Mouse (Mus musculus): ENCODE measurements around the gene Chd1l. TPM values are rescaled to one million over a fixed set of nuclear protein-coding genes. Genes with fewer than 3 reads are reported as not detected.

Chd1l gene
- total RNA-seq, 2 experiments from 2014 or later: 9.3 to 11.2 TPM

- no peak for DNase-seq
Measured at GRCm38 (mm10) chr3:97617091-97617825, 7.3 kb upstream of the Chd1l start.

- no peak for DNase-seq
Measured at GRCm38 (mm10) chr3:97615933-97616332, 5.9 kb upstream of the Chd1l start.

GRCm38 (mm10) chr3:97615154-97615553, 5.2 kb upstream of the Chd1l start:
- DNase-seq: no peak

GRCm38 (mm10) chr3:97611021-97611420, 1.0 kb upstream of the Chd1l start:
- no peak for DNase-seq

DNA sequence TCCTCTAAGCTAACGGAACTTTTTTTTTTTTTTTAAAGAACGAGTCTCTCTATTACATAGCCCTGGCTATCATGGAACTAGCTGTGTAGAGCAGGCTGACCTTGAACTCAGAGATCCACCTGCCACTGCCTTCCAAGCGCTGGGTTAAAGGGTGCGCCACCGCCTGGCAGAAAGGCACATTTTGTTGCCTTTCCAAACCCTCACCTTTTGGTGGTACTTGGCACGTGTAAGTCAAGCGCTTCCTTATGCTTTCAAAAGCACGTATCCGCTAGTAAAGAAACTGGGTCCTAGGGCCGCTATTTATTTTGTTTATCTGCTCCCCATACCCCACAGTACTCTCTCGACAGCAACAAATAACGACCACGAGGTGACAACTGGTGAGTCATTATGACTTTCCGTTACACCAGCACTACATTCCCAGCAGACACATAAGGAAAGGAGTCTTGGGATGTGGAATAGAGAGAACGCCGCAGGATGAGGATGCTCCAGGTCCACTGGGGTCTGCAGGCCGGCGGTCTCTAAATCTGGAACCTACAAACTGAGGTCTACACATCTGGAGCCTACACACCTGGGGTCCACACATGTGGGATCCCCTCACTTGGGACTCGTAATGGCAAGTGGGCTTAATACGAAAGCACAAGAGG, 680 bp downstream of the Chd1l start:
- no peak for DNase-seq

GRCm38 (mm10) chr3:97600050-97600832, 9.8 kb downstream of the Chd1l start:
- no peak for DNase-seq

GRCm38 (mm10) chr3:97596796-97597195, 13.2 kb downstream of the Chd1l start:
- DNase-seq: no peak

DNA sequence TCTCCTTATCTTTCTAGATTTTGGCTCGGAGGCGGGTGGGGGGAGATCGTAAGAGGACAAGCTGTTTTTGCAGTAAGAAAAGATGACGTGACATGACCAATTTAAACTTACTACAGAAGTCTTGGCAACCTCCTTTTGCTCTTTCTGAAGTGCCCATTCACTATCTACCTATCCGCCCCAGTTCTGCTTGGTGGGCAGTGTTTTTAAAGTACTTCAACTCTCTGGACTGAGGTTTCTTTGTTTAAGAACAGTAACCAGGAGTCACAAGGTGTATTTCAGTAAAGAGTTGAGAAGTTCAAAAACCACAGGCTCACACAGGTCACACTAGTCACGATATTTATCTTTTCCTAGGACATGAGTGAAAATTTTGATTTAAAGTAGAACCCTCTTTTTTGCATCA, 14.9 kb downstream of the Chd1l start:
- no peak for DNase-seq

GRCm38 (mm10) chr3:97594140-97594539, 15.9 kb downstream of the Chd1l start:
- no peak for DNase-seq

DNA sequence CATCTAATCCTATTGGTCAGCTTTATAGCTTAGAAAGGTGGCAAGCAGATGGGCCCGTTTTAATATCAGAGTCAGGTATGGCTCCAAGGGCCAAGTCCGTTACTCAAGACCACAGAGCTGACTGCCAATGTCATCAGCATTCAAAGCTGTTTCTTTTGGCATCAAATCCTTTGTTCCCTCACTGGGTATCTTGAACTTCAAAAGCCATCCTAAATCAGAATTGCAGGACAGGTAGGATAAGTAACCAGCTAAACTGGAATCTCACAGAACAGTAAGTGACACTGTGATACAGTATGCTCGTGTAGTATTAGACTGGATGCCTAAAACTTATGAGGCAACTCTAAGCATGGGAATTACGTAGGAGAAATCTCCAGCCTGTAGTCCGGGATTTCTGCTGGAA, 16.9 kb downstream of the Chd1l start:
- no peak for DNase-seq

- DNase-seq: no peak
Measured at GRCm38 (mm10) chr3:97590699-97591098, 19.3 kb downstream of the Chd1l start.

DNA sequence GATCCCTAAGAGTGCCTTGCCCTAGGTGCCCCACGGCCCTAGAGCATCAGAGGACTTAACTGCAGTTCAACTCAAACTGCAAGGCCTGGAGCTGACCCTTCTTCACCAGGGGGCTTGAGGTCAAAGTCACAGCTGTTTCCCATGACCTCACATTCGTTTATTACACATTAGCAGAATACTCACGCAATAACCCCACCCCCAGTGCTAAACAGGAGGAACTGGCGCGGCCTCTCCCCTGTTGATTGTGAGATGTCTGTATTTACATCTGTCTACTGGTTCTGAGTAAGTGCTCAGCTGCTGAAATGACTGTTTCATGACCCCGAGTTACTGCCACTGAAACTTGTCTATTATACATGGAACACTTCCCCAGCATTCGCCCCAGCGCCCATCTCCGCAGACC, 22.3 kb downstream of the Chd1l start:
- no peak for DNase-seq

GRCm38 (mm10) chr3:97585383-97586160, 24.4 kb downstream of the Chd1l start:
- peak; percentile 73 to 77 for DNase-seq

DNA sequence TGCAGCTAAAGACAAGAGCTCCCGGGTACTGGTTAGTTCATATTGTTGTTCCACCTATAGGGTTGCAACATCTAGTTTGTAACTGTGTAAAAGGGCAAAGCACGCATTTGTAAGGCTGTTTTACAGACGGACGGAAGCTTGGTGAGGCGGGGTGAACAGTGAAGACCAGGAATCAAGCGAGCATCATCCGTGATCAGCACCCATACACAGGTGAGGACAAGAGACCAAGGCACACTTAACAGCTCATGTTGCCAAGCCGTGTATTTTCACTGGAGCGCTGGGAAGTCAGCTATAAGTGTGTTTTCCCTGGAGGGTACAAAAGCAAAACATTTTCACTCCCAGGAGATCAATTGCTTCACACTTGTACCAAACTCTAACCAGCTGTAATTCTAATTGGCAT, 36.2 kb downstream of the Chd1l start:
- no peak for DNase-seq

DNA sequence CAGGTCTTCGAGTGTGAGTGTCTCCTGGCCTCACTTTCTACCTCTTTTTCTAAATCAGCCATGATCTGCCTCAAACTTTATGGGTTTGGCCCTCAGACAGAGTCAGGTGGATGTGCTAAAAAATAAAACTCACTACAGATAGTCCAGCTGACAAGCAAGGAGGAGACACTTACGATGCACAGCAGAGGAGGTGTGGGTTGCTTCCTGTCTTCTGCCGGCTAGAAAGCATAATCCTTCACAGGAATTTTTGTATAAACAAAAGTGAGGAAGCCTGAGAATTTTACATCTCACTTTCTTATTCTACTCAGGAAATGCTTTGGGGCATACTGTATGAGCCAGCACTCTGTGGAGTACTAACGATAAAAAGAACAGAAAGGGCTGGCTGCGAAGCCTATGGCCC, 45.4 kb downstream of the Chd1l start:
- DNase-seq: no peak

GRCm38 (mm10) chr3:97558554-97558953, 51.4 kb downstream of the Chd1l start:
- DNase-seq: no peak

DNA sequence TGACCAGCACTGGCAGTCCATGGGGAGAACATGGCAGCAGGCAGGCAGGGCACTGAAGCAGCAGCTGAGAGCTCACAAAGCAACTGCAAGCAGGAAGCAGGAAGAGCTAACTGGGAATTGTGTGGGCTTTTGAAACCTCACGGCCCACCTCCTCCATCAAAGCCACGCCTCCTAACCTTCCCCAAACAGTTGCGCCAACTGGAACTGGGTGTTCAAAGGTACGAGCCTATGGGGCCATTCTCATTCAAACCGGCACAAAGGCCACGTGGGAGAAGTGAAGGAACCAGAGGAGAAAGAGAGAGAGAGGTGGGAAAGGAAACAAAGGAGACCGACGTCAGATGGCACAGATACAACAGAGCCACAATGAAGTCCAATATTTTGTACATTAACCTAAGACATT, 63.8 kb downstream of the Chd1l start:
- DNase-seq: no peak

GRCm38 (mm10) chr3:97540171-97540570, 69.8 kb downstream of the Chd1l start:
- no peak for DNase-seq

- no peak for DNase-seq
Measured at GRCm38 (mm10) chr3:97538634-97539033, 71.4 kb downstream of the Chd1l start.

DNA sequence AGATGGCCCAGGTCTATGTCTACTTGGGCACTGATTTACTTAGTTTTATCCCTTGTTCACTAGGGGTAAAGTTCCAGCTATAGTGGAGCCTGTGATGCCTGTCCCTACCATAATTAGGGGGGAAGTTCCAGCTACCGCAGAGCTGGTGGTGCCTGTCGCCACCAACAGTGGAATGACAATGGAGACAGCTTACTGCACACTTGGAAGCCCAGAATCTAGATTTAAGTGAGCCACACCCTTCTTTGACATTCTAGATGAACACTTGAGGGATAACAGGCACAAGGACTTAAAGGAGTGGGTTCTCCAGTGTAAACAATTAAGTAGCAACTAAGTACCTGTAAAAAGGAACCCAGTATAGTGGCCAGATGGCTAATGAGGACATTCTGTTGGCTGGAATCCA, 73.0 kb downstream of the Chd1l start:
- no peak for DNase-seq

GRCm38 (mm10) chr3:97535660-97536059, 74.3 kb downstream of the Chd1l start:
- DNase-seq: no peak

DNA sequence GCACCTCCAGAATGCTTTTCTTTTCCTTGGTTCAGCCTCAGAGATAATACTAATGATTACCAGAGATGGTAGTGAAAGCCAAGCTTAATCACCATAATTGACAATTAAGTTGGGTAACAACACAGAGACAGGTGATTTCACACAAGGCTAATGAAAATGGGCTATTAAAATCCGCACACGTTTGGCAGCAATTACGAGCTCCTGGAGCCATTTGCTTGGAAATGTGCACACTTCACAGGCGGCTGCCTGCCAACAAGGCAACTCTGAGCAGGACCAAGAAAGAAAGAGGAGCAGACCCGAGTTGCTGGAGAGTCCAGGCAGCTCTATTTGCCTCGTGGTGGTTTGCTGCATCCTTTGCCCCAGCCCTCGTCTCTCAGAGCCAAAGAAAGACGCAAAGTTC, 84.5 kb downstream of the Chd1l start:
- no peak for DNase-seq

GRCm38 (mm10) chr3:97524835-97525234, 85.2 kb downstream of the Chd1l start:
- no peak for DNase-seq
